Mouse (Mus musculus): ENCODE results near the gene Abi3bp.
A peak's percentile ranks its signal among the peaks of the same experiment; 100 is the strongest.

Abi3bp gene

DNA sequence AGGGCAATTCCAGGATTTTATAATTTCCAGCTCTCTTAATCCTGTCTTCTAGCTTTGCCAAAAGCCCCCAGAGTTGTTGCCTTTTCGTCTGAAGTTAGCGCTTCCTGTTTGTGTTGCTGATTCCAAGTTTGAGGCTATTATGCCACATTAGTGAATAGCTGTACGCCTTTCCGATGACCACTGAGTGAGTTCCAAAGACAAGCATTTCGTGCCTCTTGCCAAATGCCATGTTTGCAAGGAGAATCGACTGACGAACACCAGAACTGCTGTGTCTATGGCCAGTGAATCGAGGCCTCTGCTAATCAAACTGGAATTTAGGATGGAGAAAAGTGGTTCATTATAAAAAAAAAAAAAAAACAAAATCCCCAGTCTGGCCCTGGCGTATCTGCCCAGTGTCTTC, 40.3 kb downstream of the Abi3bp start:
- DNase-seq: no peak

DNA sequence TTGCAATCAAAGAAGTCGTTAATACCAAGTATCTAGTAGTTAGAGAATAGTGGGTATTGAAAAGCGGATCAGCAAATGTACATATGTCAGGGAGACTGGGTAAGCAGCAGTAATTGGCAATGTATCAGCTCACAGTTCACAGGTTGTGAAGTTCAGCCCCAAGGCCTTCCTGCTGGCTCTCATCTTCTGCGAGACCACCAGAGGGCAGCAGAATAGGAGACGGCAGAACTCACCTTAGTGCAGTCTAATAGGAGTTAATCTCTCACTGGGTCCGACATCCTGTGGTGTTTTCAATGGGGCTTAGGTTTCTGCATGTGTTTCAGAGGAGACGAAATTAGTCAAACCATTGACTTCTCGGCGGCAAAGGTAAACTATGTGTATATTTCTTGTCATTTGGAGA, 46.7 kb downstream of the Abi3bp start:
- no peak for DNase-seq

DNA sequence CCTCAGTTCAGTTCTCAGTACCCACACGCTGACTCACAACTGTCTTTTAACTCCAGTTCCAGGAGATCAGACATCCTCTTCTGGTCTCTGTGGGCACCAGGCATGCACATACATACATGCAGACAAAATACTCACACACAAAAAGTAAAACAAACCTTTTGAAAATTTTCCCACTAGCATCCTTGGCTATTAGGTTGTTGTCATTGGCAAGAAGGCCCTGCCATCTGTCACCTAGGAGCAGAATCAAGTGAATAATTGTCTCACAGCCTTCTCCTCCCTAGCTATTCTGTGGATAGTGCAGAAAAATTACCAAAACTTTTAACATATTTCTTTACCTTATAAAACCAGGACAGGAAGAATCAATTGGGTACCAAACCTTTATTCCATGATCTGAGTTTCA, 48.8 kb downstream of the Abi3bp start:
- DNase-seq: no peak

GRCm38 (mm10) chr16:56528079-56528688, 50.5 kb downstream of the Abi3bp start:
- no peak for DNase-seq

DNA sequence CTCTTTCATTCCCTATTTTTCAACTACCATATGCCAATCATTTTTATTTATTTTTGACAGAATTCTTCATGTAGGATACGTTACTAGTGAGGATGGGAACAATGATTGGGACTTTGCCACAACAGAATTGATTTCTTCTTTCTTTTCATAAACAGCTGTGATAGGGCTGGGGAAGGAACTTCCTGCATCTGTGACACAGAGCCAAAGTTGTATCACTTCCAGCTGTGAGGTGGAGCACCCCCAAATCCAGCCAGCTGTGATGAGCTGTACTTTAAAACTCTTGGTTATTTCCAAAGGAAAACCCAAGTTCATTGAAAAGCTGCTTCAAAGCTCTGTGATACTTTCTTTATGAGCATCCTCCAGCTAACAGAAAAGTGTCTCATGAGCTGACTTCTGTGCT, 101.9 kb downstream of the Abi3bp start:
- no peak for DNase-seq

DNA sequence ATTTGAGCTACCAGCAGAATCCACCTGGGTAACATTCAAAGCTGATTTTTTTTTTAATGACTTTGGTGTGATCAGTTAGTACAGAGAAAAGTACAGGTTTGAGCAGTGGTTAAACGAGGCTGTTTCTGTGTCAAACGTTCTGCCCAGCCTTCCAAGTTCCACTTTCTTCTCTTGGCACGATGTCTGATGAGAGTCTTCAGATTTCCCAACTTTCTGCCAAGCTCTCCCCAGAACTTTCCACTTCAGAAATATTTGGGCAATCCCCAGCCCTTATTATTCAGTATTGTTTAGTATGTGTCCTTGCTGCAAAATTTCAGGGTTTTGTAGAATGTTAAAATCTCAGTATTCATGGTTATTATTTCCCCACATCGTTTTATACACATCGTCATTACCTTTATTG, 115.9 kb downstream of the Abi3bp start:
- no peak for DNase-seq

- peak; percentile 14 for DNase-seq
These were observed 117.2 kb downstream of the Abi3bp start for GRCm38 (mm10) chr16:56594866-56595265.

- DNase-seq: no peak
These were observed 120.7 kb downstream of the Abi3bp start for GRCm38 (mm10) chr16:56598427-56598826.

DNA sequence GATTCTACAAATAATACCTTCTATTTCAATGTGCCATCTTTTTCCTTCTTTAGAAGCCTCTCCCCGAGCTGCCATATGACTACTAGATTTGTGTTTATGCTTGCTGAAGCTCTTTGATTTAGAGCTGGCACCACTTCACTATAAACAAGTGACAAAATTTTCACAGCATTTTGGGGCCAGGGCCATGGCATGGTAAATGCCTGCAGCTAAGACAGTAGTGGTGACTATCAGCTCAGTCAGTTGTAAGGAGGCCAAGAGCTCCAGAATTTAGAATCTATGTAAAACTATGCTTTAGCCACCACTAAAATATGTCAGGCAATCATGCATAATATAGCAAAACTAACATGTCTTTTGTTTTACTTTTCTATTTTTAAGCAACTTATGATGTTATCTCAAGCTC, 124.7 kb downstream of the Abi3bp start:
- DNase-seq: no peak

GRCm38 (mm10) chr16:56610572-56610971, 132.9 kb downstream of the Abi3bp start:
- DNase-seq: no peak

- no peak for DNase-seq
These were observed 133.6 kb downstream of the Abi3bp start for GRCm38 (mm10) chr16:56611096-56611867.

GRCm38 (mm10) chr16:56638544-56638943, 160.9 kb downstream of the Abi3bp start:
- no peak for DNase-seq

DNA sequence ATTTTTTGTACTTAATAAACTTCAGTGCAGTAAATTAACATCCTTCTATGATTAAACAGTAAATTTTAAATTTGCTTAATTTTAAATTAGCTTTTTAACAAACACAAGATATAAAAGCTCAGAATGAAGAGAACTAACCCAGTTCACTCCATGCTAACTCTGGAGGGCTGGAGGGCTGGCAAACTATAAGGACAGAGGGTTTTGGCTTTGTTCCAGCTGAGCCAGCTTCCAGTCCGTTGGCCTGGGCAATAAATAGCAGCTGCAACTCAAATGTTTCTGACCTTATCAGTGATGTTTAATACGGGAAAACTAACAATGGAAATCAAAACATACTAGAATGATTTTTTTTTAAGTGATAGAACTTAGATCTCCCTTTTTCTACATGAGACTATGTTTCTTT, 167.6 kb downstream of the Abi3bp start:
- DNase-seq: no peak

- DNase-seq: no peak
These were observed 168.9 kb downstream of the Abi3bp start for GRCm38 (mm10) chr16:56646382-56647172.

DNA sequence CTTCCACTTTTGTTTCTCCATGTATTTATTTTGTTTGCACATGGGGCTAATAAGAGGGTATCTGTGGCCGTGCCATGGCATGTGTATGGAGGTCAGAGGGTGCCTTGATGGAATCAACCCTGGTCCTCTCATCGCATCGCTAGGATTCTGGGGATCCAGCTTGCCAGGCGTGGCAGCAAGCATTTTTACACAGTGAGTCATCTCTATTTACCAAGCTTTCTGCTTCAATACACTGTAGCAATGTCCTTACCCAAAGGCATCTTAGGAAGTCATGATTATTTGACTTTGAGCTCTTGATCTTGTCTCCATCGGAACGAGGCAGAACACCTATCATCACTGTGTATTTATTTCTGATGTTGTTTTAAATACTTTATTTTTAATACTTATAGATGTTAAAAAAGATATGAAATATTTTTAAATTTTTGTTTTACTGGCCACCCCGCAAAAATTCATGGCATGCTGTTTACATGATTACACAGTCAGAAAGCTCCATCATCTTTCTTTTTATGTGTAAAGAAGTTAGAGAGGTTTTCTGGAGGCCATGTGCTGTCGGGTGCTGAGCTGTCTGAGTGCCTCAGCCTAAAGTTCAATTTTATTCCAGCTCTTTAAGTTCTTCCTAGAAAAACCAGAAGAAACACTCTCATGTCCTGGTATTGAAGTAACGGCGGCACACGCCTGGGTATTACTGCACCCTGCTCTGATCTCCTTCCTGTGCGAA, 177.7 kb downstream of the Abi3bp start:
- no peak for DNase-seq

DNA sequence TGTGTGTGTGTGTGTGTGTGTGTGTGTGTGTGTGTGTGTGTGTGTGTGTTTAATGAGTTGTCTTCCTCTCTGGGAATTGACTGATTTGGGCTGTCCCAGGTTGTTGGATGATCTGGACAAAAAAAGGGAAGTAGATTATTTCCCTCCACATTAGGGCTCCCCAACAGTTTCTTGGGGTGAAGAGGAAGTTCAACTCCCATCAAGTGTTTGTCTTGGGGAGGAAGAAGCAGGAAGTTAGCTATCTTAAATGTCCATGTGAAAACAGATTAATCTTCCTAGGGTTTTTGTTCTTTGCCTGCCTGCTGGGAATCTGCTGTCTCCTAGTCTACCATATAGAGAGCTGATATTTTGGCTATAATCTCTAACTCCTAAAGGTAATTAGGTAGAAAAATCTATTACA, 181.2 kb downstream of the Abi3bp start:
- DNase-seq: no peak

DNA sequence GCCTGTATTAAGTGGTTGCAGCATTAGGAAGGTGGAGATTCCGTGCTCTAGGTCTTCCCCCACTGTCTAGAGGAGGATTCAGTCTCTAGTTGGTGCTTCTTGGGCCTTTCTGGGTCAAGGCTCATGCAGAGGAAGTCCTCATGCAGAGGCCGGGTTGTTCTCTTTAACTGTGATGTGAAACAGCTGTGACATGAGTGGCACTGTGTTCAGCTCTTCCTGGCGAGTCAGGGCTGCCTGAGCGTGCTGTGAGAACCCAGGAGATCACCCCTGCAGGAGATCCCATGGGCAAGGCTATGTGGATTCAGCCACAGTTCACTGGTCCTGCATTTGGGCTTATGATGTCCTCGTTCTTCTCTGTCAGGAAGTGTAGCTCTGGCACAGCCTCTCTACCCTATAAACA, 191.8 kb downstream of the Abi3bp start:
- no peak for DNase-seq

- DNase-seq: no peak
These were observed 193.3 kb downstream of the Abi3bp start for GRCm38 (mm10) chr16:56670941-56671340.

DNA sequence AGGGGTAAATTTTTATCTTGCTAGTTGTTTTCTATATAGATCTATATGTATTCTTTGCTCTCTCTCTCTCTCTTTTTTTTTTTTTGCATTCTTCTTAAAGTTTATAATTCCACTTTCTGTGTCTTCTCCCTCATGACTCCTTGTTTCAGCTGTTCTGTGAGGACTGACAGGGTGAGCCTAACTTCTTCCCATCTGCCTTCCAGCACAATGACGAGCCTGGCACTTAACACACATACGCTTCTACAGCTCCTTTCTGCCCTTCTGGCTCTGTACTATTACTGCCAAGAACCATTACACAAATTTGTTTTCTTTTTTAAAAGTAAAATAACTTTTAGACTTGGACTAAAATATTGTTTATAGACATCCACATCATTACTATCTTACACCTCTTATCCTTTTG, 195.7 kb downstream of the Abi3bp start:
- no peak for DNase-seq

- DNase-seq: no peak
These were observed 199.5 kb downstream of the Abi3bp start for GRCm38 (mm10) chr16:56677146-56677545.

DNA sequence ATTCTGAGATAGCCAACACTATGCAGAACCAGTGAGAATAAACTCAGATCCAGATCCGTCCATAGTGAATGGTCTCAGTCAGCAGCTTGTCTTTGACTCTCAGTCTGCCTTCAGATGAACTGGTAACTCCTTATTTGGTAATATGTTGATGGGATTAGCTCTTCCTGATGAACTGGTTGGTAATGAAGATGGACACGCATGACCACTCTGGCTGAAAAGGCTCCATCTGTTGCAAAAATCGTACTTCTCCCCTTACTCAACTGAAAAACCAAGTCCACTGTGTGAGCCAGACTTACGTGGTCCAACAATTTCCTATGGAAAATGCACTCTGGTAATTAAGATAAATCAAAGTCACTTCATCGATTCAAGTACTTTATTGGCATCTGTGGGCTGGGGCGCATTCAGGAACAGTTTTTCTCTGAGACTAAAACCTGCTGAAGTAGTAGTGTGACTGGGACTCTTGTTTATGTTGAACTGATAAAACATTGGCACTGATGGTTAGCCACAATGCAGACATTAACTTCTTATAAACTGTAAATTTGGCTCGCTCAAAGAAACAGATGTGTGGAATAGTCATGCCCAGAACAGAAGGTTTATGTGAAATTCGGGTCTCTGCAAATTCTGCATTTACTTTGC, 203.4 kb downstream of the Abi3bp start:
- DNase-seq: no peak

DNA sequence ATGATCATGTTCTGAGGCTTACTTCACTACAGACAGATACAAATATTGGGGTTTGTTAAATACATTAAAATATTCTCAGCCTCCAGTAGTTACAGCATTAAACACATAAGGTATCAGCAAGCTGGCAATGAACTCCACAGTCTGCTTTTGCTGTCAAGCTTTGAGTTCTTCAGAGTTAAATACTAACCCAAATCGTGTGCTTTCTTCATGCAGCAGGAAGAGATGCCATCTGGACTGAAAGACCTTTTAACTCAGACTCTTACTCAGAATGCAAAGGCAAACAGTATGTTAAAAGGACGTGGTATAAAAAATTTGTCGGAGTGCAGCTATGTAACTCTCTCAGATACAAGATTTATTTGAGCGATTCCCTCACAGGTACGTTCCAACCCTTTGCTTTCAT, 209.1 kb downstream of the Abi3bp start:
- DNase-seq: no peak

GRCm38 (mm10) chr16:56690715-56691114, 213.0 kb downstream of the Abi3bp start:
- DNase-seq: no peak
